Mouse (Mus musculus) brain, embryonic 14.5 days (tissue): ENCODE measurements around the gene Acer3.

ENCODE experiments used
- CTCF ChIP-seq: fragments of 200-500 bp; IDR thresholded peaks from 2 replicates; pipeline ENCODE4 v1.5.1; 2012; ENCODE audit warnings: inconsistent platforms, mild to moderate bottlenecking, moderate library complexity, borderline replicate concordance; ENCODE audit not compliant: insufficient read depth, insufficient read length; ENCODE audit errors: extremely low read depth
- POLR2A ChIP-seq: fragments of 200-500 bp; IDR thresholded peaks from 2 replicates; pipeline ENCODE4 v1.6.1; 2012; ENCODE audit warnings: mild to moderate bottlenecking, inconsistent platforms, borderline replicate concordance; ENCODE audit not compliant: poor library complexity, insufficient read depth, insufficient read length, severe bottlenecking; ENCODE audit errors: extremely low read depth

GRCm38 (mm10) chr7:98199381-98199780 lies 121.6 kb downstream of the Acer3 start, which contains the start of gene B3gnt6:
- TF ChIP-seq CTCF (no peak), POLR2A (no peak)
